Mouse (Mus musculus) heart, embryonic 16.5 days (tissue): ENCODE measurements at regions not wholly inside any gene's neighbourhood (a gene's known extent, or its start where the extent isn't known, plus 50 kb on each side); places are given as distances from the start of the nearest gene placed in this dataset.
"Not testable (repeated sequence)": the region's sequence is repeated elsewhere in the genome, so short reads cannot be mapped to it uniquely, and the experiment has no call there.

Source experiments
- ATAC-seq: fragments of 200-750 bp; cut with Nextera tagmentation; replicated peaks from 2 replicates; pipeline ENCODE4 v1.8.0; 2017; ENCODE audit warnings: moderate number of reproducible peaks; ENCODE audit not compliant: insufficient read depth, low FRiP score; ENCODE audit errors: extremely low read depth
- H3K27ac ChIP-seq: fragments of 300-500 bp; sonication (generic); 2 replicates; pipeline ENCODE4 v1.5.1; 2014; ENCODE audit warnings: mild to moderate bottlenecking, low read length, control low read depth, moderate library complexity
- H3K27me3 ChIP-seq: fragments of 300-500 bp; sonication (generic); 2 replicates; pipeline ENCODE4 v1.6.1; 2014; ENCODE audit warnings: low read length, mixed read lengths; ENCODE audit not compliant: control insufficient read depth, insufficient read depth
- H3K36me3 ChIP-seq: fragments of 300-500 bp; sonication (generic); 2 replicates; pipeline ENCODE4 v1.6.1; 2014; ENCODE audit not compliant: control insufficient read depth, insufficient read depth
- H3K4me1 ChIP-seq: fragments of 300-500 bp; sonication (generic); 2 replicates; pipeline ENCODE4 v1.6.1; 2014; ENCODE audit warnings: low read length, mixed read lengths; ENCODE audit not compliant: control insufficient read depth, insufficient read depth
- H3K4me2 ChIP-seq: fragments of 300-500 bp; sonication (generic); 2 replicates; pipeline ENCODE4 v1.6.1; 2014; ENCODE audit warnings: low read depth, mild to moderate bottlenecking, control low read depth, low read length
- H3K4me3 ChIP-seq: fragments of 300-500 bp; sonication (generic); 2 replicates; pipeline ENCODE4 v1.5.1; 2014; ENCODE audit warnings: mild to moderate bottlenecking, control low read depth, low read length
- H3K9ac ChIP-seq: fragments of 300-500 bp; sonication (generic); 2 replicates; pipeline ENCODE4 v1.6.1; 2014; ENCODE audit warnings: low read length, control low read depth
- H3K9me3 ChIP-seq: fragments of 300-500 bp; sonication (generic); replicated peaks from 2 replicates; pipeline ENCODE4 v1.6.1; 2016; ENCODE audit warnings: low read length; ENCODE audit not compliant: control insufficient read depth
- whole genome bisulfite sequencing: fragments of 180-500 bp; shearing (Covaris S2); extraction: QIAGEN DNeasy Blood & Tissue Kit; methylation state at CpG from one replicate; pipeline ENCODE4 v1.1.7; 2014; 5-methylcytosine and 5-hydroxymethylcytosine counted together

GRCm38 (mm10) chr14:53474170-53474569 is 779.7 kb downstream of the Dad1 start:
- H3K9me3 ChIP-seq, H3K9ac ChIP-seq, H3K4me2 ChIP-seq, H3K4me3 ChIP-seq, ATAC-seq, H3K27ac ChIP-seq, H3K27me3 ChIP-seq, H3K4me1 ChIP-seq, H3K36me3 ChIP-seq: not testable (repeated sequence)
- 86% methylated on average over 7 of the region's 7 CpGs for WGBS

DNA sequence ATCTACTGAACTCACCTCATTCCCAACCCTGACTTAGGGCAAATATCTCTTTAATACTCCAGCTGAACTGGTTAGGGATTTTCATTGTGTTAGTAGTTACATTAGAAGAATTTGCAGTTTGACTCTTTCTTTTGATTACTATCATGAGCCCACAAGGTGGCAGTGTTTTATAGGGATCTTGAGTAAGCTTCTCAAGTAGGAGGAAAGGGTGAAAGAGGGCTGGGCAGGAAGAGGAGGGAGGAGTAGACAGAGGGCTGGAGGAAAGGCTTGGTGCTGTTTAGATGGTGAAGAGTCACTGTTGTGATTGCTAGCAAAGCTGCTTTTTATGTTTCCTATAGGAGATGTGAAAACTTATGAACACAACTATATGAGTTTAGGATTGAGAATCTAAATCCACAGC is 793.1 kb downstream of the Dad1 start:
- H3K4me1 ChIP-seq, result not testable (repeated sequence)

DNA sequence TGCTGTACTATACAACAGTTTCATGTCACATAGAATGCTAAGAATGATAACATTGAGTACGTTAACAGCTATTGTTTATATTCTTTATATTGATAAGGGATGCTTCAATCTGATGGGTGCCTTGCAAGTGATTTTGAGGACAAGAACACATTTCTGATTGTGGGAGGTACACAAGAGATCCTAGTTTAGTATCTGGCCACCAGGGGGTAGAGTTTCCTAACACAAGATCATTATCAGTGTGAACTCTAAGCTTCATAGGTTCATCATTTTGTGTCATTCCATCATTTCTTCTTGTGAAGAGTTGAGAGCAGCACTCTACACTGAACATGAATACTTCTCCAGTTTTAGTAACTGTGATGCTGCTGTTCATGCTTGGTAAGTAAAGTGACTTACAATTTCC is 799.9 kb downstream of the Dad1 start:
- no peak for ATAC-seq
- H3K9me3 ChIP-seq, result no peaks in the 10 kb centered on the region
- H3K4me2 ChIP-seq, result no peak overlapping the region
- WGBS, result 86% methylated on average over 1 of the region's 1 CpGs
- no peak overlapping the region for H3K4me3 ChIP-seq
- no peak overlapping the region for H3K27ac ChIP-seq
- H3K27me3 ChIP-seq, result no peaks in the 10 kb centered on the region
- no peak overlapping the region for H3K9ac ChIP-seq
- H3K36me3 ChIP-seq, result no peaks in the 10 kb centered on the region
- H3K4me1 ChIP-seq, result no peaks in the 10 kb centered on the region

More for the DNA sequence above, 793.1 kb downstream of the Dad1 start:
- not testable (repeated sequence) for H3K4me2 ChIP-seq, H3K4me3 ChIP-seq, H3K9ac ChIP-seq, H3K27me3 ChIP-seq, H3K9me3 ChIP-seq, ATAC-seq, H3K36me3 ChIP-seq, H3K27ac ChIP-seq

DNA sequence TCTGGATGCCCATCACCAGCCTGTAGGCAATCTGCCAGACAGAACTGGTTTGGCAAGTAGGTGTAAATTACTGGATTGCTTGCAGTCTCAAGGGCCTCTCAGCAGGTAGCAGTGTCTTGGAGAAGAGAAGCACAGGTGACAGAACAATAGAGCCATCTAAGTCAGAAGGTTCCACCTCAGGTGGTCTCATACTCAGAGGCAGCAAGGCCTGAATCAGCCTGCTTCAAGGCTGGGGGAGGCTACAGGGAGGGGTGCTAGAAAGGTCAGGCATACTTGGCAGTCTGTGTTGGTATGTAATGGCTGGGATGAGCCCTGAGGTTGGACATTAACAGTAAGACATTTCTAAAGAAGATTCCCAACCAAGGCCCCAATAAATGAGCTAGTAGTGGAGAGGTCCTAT is 814.3 kb downstream of the Dad1 start:
- not testable (repeated sequence) for H3K27ac ChIP-seq, H3K4me2 ChIP-seq, H3K27me3 ChIP-seq, H3K9ac ChIP-seq, H3K36me3 ChIP-seq, H3K9me3 ChIP-seq, ATAC-seq, H3K4me3 ChIP-seq, H3K4me1 ChIP-seq

- not testable (repeated sequence) for H3K4me1 ChIP-seq, H3K27ac ChIP-seq, H3K27me3 ChIP-seq, H3K36me3 ChIP-seq, H3K9ac ChIP-seq, H3K4me3 ChIP-seq, ATAC-seq, H3K4me2 ChIP-seq, H3K9me3 ChIP-seq
- 51% methylated on average over 2 of the region's 3 CpGs for WGBS
These were observed 823.8 kb downstream of the Dad1 start for GRCm38 (mm10) chr14:53430130-53430529.

- H3K9ac ChIP-seq, H3K27me3 ChIP-seq, H3K9me3 ChIP-seq, H3K4me2 ChIP-seq, ATAC-seq, H3K27ac ChIP-seq, H3K4me1 ChIP-seq, H3K36me3 ChIP-seq, H3K4me3 ChIP-seq: not testable (repeated sequence)
- WGBS, result 67% methylated on average over 1 of the region's 1 CpGs
These were observed 825.5 kb downstream of the Dad1 start for GRCm38 (mm10) chr14:53428447-53428846.

- not testable (repeated sequence) for H3K4me2 ChIP-seq, H3K9ac ChIP-seq, H3K36me3 ChIP-seq, H3K27ac ChIP-seq, H3K9me3 ChIP-seq, H3K4me1 ChIP-seq, ATAC-seq, H3K27me3 ChIP-seq, H3K4me3 ChIP-seq
- WGBS, result 70% methylated on average over 10 of the region's 10 CpGs
These were observed 826.3 kb downstream of the Dad1 start for GRCm38 (mm10) chr14:53427636-53428035.

GRCm38 (mm10) chr14:53416955-53417354 is 836.9 kb downstream of the Dad1 start:
- not testable (repeated sequence) for H3K27ac ChIP-seq, H3K4me3 ChIP-seq, H3K27me3 ChIP-seq, H3K4me1 ChIP-seq, H3K9ac ChIP-seq, H3K9me3 ChIP-seq, H3K4me2 ChIP-seq, H3K36me3 ChIP-seq, ATAC-seq
- whole genome bisulfite sequencing, result no CpG with 5 or more reads among the region's 2 CpGs

GRCm38 (mm10) chr14:53407500-53408227 is 846.2 kb downstream of the Dad1 start:
- not testable (repeated sequence) for H3K4me3 ChIP-seq, H3K36me3 ChIP-seq, H3K9ac ChIP-seq, H3K4me1 ChIP-seq, H3K27ac ChIP-seq, H3K4me2 ChIP-seq, H3K9me3 ChIP-seq, H3K27me3 ChIP-seq
- 24% methylated on average over 2 of the region's 5 CpGs for WGBS
- peak; percentile 55; the same call in 1 of the 2 replicates for ATAC-seq
